ENCODE assay signal across 8 mouse cellular contexts in the genomic region with DNA sequence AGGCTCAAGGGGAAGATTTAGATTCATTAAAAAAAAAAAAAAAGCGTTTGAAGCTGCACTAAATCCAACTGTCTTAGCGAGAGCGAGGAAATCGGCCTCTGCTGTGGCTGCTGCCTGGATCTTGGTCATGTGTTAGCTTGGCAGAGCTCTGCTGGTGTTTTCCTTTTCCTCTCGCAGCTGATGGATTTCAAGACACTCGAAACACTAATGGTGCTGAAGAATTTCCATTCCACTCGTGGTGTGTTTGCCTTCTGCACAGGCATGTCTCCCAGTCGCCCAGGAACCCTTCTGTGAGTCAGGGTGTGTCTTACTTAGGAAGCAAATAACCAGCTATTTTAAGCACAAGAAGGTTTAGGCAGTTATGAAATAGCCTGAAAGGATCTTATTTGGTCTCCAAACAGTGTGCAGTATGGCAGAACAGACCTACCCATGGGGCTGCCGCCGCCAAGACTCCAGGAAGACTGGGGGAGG. TPM values are rescaled to one million over a fixed set of nuclear protein-coding genes. Genes with fewer than 3 reads are reported as not detected.
DNase-seq lines count a peak whose midpoint lies in the region; ATAC-seq lines count a peak whose summit lies in the region.

No protein-coding gene starts in this region.

- H3K36me3 ChIP-seq in hindbrain, embryonic 13.5 days: no peaks in the 10 kb centered on the region
- no peaks in the 10 kb centered on the region for H3K36me3 ChIP-seq in limb, embryonic 15.5 days
- no peaks in the 10 kb centered on the region for H3K36me3 ChIP-seq in neural tube, embryonic 15.5 days

- 0 out of 2 replicates have a peak overlapping the region, but pooled peaks have one; percentile 10 for H3K4me2 ChIP-seq in hindbrain, embryonic 13.5 days
- peak overlapping the region; percentile 22 for H3K4me2 ChIP-seq in limb, embryonic 15.5 days
- H3K4me2 ChIP-seq in neural tube, embryonic 15.5 days: peak overlapping the region; percentile 0; the same call in 1 of the 2 replicates

- peak overlapping the region; percentile 70 for H3K27ac ChIP-seq in hindbrain, embryonic 13.5 days
- H3K27ac ChIP-seq in limb, embryonic 15.5 days: peak overlapping the region; percentile 69
- peak overlapping the region; percentile 68 for H3K27ac ChIP-seq in neural tube, embryonic 15.5 days (replicated peaks)

- no peaks in the 10 kb centered on the region for H3K9me3 ChIP-seq in hindbrain, embryonic 13.5 days
- no peaks in the 10 kb centered on the region for H3K9me3 ChIP-seq in limb, embryonic 15.5 days
- H3K9me3 ChIP-seq in neural tube, embryonic 15.5 days (replicated peaks): no peaks in the 10 kb centered on the region

- DNase-seq in kidney, adult 9 months: peak; percentile 18
- no peak for DNase-seq in kidney, adult 11 months
- DNase-seq in cerebellum, postnatal 25 days: peak; percentile 35 to 47
- no peak for DNase-seq in B cell, adult 2 months

- no peak overlapping the region for H3K9ac ChIP-seq in hindbrain, embryonic 13.5 days
- H3K9ac ChIP-seq in limb, embryonic 15.5 days: no peak overlapping the region
- H3K9ac ChIP-seq in neural tube, embryonic 15.5 days (replicated peaks): no peak overlapping the region

- H3K4me3 ChIP-seq in hindbrain, embryonic 13.5 days: no peak overlapping the region
- no peak overlapping the region for H3K4me3 ChIP-seq in limb, embryonic 15.5 days
- H3K4me3 ChIP-seq in neural tube, embryonic 15.5 days (replicated peaks): no peak overlapping the region

- WGBS in hindbrain, embryonic 13.5 days: 61% methylated on average over 10 of the region's 10 CpGs
- 23% methylated on average over 10 of the region's 10 CpGs for WGBS in limb, embryonic 15.5 days
- 30% methylated on average over 10 of the region's 10 CpGs for WGBS in neural tube, embryonic 15.5 days

- no peaks in the 10 kb centered on the region for H3K27me3 ChIP-seq in hindbrain, embryonic 13.5 days
- no peaks in the 10 kb centered on the region for H3K27me3 ChIP-seq in limb, embryonic 15.5 days
- H3K27me3 ChIP-seq in neural tube, embryonic 15.5 days (replicated peaks): no peaks in the 10 kb centered on the region

- ATAC-seq in hindbrain, embryonic 13.5 days (ENCODE audit: low FRiP score): 0 out of 2 replicates have a peak, but pooled peaks have one; percentile 9
- no peak for ATAC-seq in limb, embryonic 15.5 days (ENCODE audit: insufficient number of reproducible peaks, low FRiP score, low TSS enrichment, low read depth)
- ATAC-seq in neural tube, embryonic 15.5 days (ENCODE audit: low FRiP score): peak; percentile 76; the same call in 1 of the 2 replicates
- no peak; the same call in 1 of the 2 replicates for ATAC-seq in granulocyte monocyte progenitor cell, adult 5-6 weeks (replicated peaks; ENCODE audit: poor library complexity, severe bottlenecking)

- H3K4me1 ChIP-seq in hindbrain, embryonic 13.5 days (replicated peaks): peaks cover 16% of the 10 kb centered on the region
- peaks cover 19% of the 10 kb centered on the region for H3K4me1 ChIP-seq in limb, embryonic 15.5 days
- H3K4me1 ChIP-seq in neural tube, embryonic 15.5 days: peaks cover 16% of the 10 kb centered on the region

RNA-seq across cellular contexts. Expression of gene Txndc2, which starts 1.1 kb away (rescaled TPM):
- 0.18 TPM in 1 of 2 replicates, not detected in the other for polyA plus RNA-seq in hindbrain, embryonic 13.5 days (2015; fragmentation: Nextera tagmentation; extraction: Ambion mirVana)
- polyA plus RNA-seq in limb, embryonic 15.5 days (2015; fragmentation: Nextera tagmentation; extraction: Ambion mirVana): 0.08 TPM in 1 of 2 replicates, not detected in the other
- 0.10 and 0.13 TPM in 2 replicates for polyA plus RNA-seq in neural tube, embryonic 15.5 days (2015; fragmentation: Nextera tagmentation; extraction: Ambion mirVana)
- total RNA-seq in granulocyte monocyte progenitor cell, adult 5-6 weeks (2014; fragmentation: Nextera tagmentation): not detected in 2 replicates
- not detected in 2 replicates for total RNA-seq in granulocyte monocyte progenitor cell, adult 5-6 weeks (2017)

RNA-seq across cellular contexts. Expression of gene Vapa, which starts 29.7 kb away (rescaled TPM):
- 257 and 265 TPM in 2 replicates for polyA plus RNA-seq in hindbrain, embryonic 13.5 days (2015; fragmentation: Nextera tagmentation; extraction: Ambion mirVana)
- 171 and 181 TPM in 2 replicates for polyA plus RNA-seq in limb, embryonic 15.5 days (2015; fragmentation: Nextera tagmentation; extraction: Ambion mirVana)
- 270 and 299 TPM in 2 replicates for polyA plus RNA-seq in neural tube, embryonic 15.5 days (2015; fragmentation: Nextera tagmentation; extraction: Ambion mirVana)
- 131 and 169 TPM in 2 replicates for total RNA-seq in granulocyte monocyte progenitor cell, adult 5-6 weeks (2014; fragmentation: Nextera tagmentation)
- 127 and 134 TPM in 2 replicates for total RNA-seq in granulocyte monocyte progenitor cell, adult 5-6 weeks (2017)

Comparison
In these comparisons a context has a peak if more than half of its experiments do, and no peak if none do; other contexts are left out.
1. DNase-seq: peak in kidney, adult 9 months (single experiment) and cerebellum, postnatal 25 days (2 of 2); none in kidney, adult 11 months (single experiment) and B cell, adult 2 months (0 of 2).
2. ATAC-seq: peak in hindbrain, embryonic 13.5 days (single experiment) and neural tube, embryonic 15.5 days (single experiment); none in limb, embryonic 15.5 days (single experiment) and granulocyte monocyte progenitor cell, adult 5-6 weeks (single experiment).
3. Peak in every context shown above with its lines, with median percentiles within 50 percentile points of each other: H3K27ac ChIP-seq and H3K4me2 ChIP-seq.